Mouse (Mus musculus) yolk sac, embryonic 10.5 days (tissue): ENCODE measurements at regions not wholly inside any gene's neighbourhood (a gene's known extent, or its start where the extent isn't known, plus 50 kb on each side); places are given as distances from the start of the nearest gene placed in this dataset.

ENCODE experiments used
- DNase-seq: peaks from one replicate; pipeline ENCODE4 v3.0.0-alpha.2; 2017; ENCODE audit warnings: low spot score

DNA sequence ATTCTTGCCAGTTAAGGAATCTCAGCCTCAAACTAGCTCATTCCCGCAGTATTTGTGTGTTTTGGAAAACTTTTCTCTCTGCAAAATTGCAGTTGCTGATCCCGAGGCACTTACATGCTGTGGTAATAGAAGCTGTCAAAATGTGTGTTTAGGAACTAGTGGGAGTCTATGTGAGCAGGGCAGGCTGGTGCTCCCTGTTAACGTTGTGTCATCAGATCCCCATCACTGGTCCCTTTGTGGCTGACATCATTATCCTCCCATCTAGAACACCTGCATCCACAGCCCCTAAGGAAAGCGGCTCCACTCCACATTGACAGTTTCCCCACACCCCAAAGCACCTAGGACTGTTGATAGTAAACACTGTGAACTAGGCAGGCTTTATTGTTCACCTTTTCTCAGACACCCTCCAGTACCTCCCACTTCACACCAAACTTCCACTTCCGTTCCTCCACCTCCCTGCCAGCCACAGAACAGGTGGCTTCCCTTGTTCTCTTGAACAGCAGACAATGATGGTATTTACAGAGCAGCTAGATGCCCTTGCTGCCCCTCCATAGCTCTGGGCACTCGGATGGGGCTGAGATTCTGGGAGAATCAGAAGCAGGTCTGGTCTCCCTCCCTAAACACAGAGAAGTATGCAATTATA is 275.8 kb downstream of the Gm19410 start:
- DNase-seq: no peak

DNA sequence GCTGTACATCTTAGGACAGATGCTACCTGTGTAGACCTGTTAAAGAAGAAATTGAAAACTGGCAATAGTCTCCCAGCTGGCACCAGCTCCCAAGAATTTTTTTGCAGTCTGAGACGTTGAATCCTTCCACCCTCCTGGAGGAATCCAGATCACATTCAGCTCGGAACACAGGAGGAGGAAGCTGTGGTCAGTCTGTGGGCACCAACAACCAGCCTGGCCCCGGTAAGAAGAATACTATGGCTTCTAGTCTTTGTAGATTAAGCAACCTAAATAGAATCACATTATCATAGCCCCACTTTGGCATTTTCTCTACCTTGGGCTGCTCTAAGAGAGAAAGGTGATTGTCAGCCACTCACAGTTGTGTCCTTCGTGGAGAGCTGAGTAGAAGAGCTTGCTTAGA is 277.0 kb downstream of the Gm19410 start:
- DNase-seq: no peak
